Mouse (Mus musculus): Measurements from ENCODE around the gene Lsamp. TPM values are rescaled to one million over a fixed set of nuclear protein-coding genes. Genes with fewer than 3 reads are reported as not detected.

Gene Lsamp
- polyA plus RNA-seq, 1 experiment from 2014 or later, result 0.25 TPM

- H3K27me3 ChIP-seq (replicated peaks), result no peaks in the 10 kb centered on the region
- 79% methylated on average over 5 of the region's 5 CpGs for WGBS (ENCODE audit: insufficient replicate concordance)
- no peak overlapping the region for H3K4me2 ChIP-seq
- H3K36me3 ChIP-seq, result no peaks in the 10 kb centered on the region
- no peak for ATAC-seq
- H3K9ac ChIP-seq, result no peak overlapping the region
- no peaks in the 10 kb centered on the region for H3K4me1 ChIP-seq
- H3K9me3 ChIP-seq (replicated peaks), result no peaks in the 10 kb centered on the region
- H3K4me3 ChIP-seq, result no peak overlapping the region
- no peak overlapping the region for H3K27ac ChIP-seq
Measured at GRCm38 (mm10) chr16:40627159-40627558, 643.0 kb downstream of the Lsamp start.

DNA sequence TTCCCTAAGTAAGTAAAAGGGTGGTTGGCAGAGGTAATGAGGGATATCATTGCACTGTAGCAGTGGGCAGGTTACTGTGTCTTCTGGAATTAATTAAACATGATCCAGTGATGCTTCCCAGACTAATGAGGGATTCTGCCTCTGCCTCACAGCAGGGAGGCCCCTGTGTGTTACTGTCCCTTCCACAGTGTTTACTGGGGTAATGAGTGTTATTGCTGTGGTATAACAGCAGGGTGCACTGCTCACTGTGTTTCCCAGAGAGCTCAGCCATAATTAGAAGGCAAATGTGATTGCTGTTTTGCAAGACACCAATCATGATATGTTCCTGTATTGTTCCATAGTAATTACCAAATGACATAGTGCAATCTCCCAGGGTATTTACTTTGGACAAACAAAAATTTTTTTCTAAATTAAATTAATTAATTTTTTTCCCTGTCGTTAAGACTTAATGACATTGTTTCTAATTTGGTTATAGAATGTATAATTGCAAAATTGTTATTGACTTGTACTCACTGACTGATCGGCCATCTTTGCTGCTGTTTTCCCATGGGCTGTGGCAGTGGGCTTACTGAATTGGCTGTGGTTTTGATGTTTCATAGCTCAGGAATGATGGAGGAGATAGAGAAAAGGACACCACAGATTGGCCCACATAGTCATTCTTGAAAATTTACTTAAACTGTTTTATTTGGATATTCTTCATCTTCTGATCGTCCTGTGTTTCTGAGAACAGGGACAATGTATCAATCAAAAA lies 655.6 kb downstream of the Lsamp start:
- WGBS (ENCODE audit: insufficient replicate concordance), result 65% methylated on average over 3 of the region's 3 CpGs
- no peaks in the 10 kb centered on the region for H3K4me1 ChIP-seq
- H3K27ac ChIP-seq, result no peak overlapping the region
- H3K36me3 ChIP-seq, result no peaks in the 10 kb centered on the region
- H3K27me3 ChIP-seq (replicated peaks), result no peaks in the 10 kb centered on the region
- H3K9ac ChIP-seq, result no peak overlapping the region
- no peak overlapping the region for H3K4me2 ChIP-seq
- ATAC-seq, result no peak
- no peak overlapping the region for H3K4me3 ChIP-seq
- H3K9me3 ChIP-seq (replicated peaks), result no peaks in the 10 kb centered on the region

DNA sequence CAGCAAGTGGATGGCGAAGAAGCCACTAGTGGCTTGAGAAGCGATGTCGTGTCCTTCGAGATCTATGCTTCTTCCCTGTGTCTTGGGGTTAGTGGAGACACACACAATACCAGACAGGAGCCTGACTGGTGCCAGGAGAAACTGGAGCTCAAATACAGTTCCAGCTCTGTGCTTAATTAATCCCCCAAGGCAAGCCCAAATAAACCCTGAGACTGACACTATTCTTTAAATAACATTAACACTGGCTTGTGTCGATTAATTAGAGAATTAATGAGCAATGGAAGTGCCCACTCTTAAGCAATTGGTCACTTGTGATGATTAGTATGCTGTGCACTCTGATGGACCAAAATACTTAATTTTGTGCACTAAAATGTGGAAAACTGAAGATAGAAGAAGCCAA lies 668.6 kb downstream of the Lsamp start:
- ATAC-seq, result no peak
- no peaks in the 10 kb centered on the region for H3K9me3 ChIP-seq (replicated peaks)

GRCm38 (mm10) chr16:40653508-40653907 lies 669.3 kb downstream of the Lsamp start:
- Histone ChIP-seq H3K9me3 (replicated peaks) (no peaks in the 10 kb centered on the region), H3K27me3 (replicated peaks) (no peaks in the 10 kb centered on the region), H3K36me3 (no peaks in the 10 kb centered on the region), H3K4me1 (no peaks in the 10 kb centered on the region), H3K4me3 (no peak overlapping the region), H3K27ac (no peak overlapping the region), H3K4me2 (no peak overlapping the region), H3K9ac (no peak overlapping the region)
- 62% methylated on average over 1 of the region's 1 CpGs for WGBS (ENCODE audit: insufficient replicate concordance)
- ATAC-seq, result no peak

More for the DNA sequence above, 668.6 kb downstream of the Lsamp start:
- Histone ChIP-seq H3K36me3 (no peaks in the 10 kb centered on the region), H3K27ac (no peak overlapping the region), H3K9ac (no peak overlapping the region), H3K4me3 (no peak overlapping the region), H3K27me3 (replicated peaks) (no peaks in the 10 kb centered on the region), H3K4me1 (no peaks in the 10 kb centered on the region), H3K4me2 (no peak overlapping the region)
- WGBS (ENCODE audit: insufficient replicate concordance), result 74% methylated on average over 5 of the region's 5 CpGs

- no peak for ATAC-seq
- 69% methylated on average over 5 of the region's 5 CpGs for WGBS (ENCODE audit: insufficient replicate concordance)
- no peak overlapping the region for H3K4me3 ChIP-seq
- no peak overlapping the region for H3K27ac ChIP-seq
- H3K9me3 ChIP-seq (replicated peaks), result no peaks in the 10 kb centered on the region
- H3K4me1 ChIP-seq, result no peaks in the 10 kb centered on the region
- no peaks in the 10 kb centered on the region for H3K36me3 ChIP-seq
- no peaks in the 10 kb centered on the region for H3K27me3 ChIP-seq (replicated peaks)
- no peak overlapping the region for H3K4me2 ChIP-seq
- no peak overlapping the region for H3K9ac ChIP-seq
Measured at GRCm38 (mm10) chr16:40656347-40656746, 672.2 kb downstream of the Lsamp start.

- Histone ChIP-seq H3K9ac (no peak overlapping the region), H3K4me1 (no peaks in the 10 kb centered on the region), H3K36me3 (no peaks in the 10 kb centered on the region), H3K4me3 (no peak overlapping the region), H3K27ac (no peak overlapping the region), H3K9me3 (replicated peaks) (no peaks in the 10 kb centered on the region), H3K27me3 (replicated peaks) (no peaks in the 10 kb centered on the region), H3K4me2 (no peak overlapping the region)
- no peak for ATAC-seq
- WGBS (ENCODE audit: insufficient replicate concordance), result 42% methylated on average over 6 of the region's 6 CpGs
Measured at GRCm38 (mm10) chr16:40656871-40657270, 672.7 kb downstream of the Lsamp start.

DNA sequence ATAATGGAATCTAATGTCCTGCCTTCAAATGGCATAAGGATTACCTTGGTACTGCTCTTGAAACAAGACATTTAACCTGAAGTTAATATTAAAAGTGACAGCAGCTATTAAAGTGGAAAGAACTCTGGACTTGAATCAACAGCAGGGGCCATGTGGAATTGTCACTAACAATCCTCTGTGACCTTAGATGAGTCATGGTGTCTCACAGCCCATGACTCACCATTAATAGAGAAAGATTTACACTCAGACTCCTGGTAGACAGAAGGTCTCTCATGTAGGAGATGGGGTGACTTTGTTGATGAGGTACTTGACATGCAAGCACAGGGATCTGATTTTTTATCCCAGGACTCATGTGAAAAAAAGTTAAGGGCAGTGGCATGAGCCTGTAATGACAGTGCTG lies 701.4 kb downstream of the Lsamp start:
- H3K9ac ChIP-seq, result no peak overlapping the region
- H3K9me3 ChIP-seq (replicated peaks), result no peaks in the 10 kb centered on the region
- no peak overlapping the region for H3K4me3 ChIP-seq
- no peak overlapping the region for H3K4me2 ChIP-seq
- H3K27ac ChIP-seq, result no peak overlapping the region
- no peaks in the 10 kb centered on the region for H3K27me3 ChIP-seq (replicated peaks)
- no peaks in the 10 kb centered on the region for H3K36me3 ChIP-seq
- no peaks in the 10 kb centered on the region for H3K4me1 ChIP-seq
- no peak for ATAC-seq

DNA sequence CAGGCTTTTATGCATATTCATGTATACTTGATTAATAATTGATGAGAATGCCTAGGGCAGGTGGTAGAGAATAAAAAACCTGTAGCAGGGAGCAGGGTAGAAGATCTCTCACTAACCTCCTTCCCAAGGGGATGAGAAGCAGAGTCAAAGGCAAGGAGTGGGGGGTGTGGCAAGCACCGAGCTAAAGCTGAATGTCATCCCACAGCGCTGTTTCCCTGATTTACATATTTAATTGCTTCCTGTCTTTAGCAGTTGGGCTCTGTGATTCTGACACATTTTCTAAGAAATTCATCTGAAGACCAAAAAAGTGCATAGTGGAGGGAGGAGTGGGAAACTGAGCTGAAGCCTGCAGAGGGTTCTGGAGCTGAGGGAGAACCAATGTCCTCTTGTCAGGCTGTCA lies 708.1 kb downstream of the Lsamp start:
- Histone ChIP-seq H3K4me2 (no peak overlapping the region), H3K27me3 (replicated peaks) (no peaks in the 10 kb centered on the region), H3K4me1 (no peaks in the 10 kb centered on the region), H3K27ac (no peak overlapping the region), H3K36me3 (no peaks in the 10 kb centered on the region), H3K4me3 (no peak overlapping the region), H3K9me3 (replicated peaks) (no peaks in the 10 kb centered on the region), H3K9ac (no peak overlapping the region)
- ATAC-seq, result no peak
- 36% methylated on average over 2 of the region's 2 CpGs for WGBS (ENCODE audit: insufficient replicate concordance)

DNA sequence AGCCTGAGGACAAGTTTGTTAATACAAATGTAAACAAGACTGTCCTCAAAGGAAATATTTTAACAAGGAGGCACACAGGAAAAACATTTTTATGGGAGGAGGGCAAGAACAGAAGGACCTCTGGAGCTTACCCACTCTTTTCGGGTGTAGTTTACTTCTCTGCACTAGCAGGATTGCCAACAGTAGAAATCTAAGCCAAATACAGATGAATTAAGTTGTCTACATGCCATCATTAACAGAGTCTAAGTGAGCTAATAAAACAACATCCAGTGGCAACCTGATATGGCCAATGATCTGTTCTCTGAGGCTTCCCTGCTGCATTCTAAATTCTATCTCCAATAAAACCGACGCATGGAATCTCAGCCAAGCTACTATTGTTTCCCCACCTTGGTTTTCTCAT lies 713.1 kb downstream of the Lsamp start:
- H3K4me1 ChIP-seq, result no peaks in the 10 kb centered on the region
- ATAC-seq, result no peak
- H3K9me3 ChIP-seq (replicated peaks), result no peaks in the 10 kb centered on the region
- WGBS (ENCODE audit: insufficient replicate concordance), result 73% methylated on average over 3 of the region's 3 CpGs
- no peaks in the 10 kb centered on the region for H3K36me3 ChIP-seq
- H3K4me2 ChIP-seq, result no peak overlapping the region
- no peak overlapping the region for H3K4me3 ChIP-seq
- H3K27ac ChIP-seq, result no peak overlapping the region
- H3K27me3 ChIP-seq (replicated peaks), result no peaks in the 10 kb centered on the region
- no peak overlapping the region for H3K9ac ChIP-seq

GRCm38 (mm10) chr16:40708558-40708957 lies 724.4 kb downstream of the Lsamp start:
- H3K4me1 ChIP-seq, result peaks cover 31% of the 10 kb centered on the region
- H3K27me3 ChIP-seq (replicated peaks), result no peaks in the 10 kb centered on the region
- no peak overlapping the region for H3K4me2 ChIP-seq
- no peak overlapping the region for H3K4me3 ChIP-seq
- no peak for ATAC-seq
- H3K9ac ChIP-seq, result no peak overlapping the region
- no peaks in the 10 kb centered on the region for H3K9me3 ChIP-seq (replicated peaks)
- 63% methylated on average over 2 of the region's 2 CpGs for WGBS (ENCODE audit: insufficient replicate concordance)
- H3K27ac ChIP-seq, result peak overlapping the region; percentile 82; the same call in 1 of the 2 replicates
- H3K36me3 ChIP-seq, result no peaks in the 10 kb centered on the region

DNA sequence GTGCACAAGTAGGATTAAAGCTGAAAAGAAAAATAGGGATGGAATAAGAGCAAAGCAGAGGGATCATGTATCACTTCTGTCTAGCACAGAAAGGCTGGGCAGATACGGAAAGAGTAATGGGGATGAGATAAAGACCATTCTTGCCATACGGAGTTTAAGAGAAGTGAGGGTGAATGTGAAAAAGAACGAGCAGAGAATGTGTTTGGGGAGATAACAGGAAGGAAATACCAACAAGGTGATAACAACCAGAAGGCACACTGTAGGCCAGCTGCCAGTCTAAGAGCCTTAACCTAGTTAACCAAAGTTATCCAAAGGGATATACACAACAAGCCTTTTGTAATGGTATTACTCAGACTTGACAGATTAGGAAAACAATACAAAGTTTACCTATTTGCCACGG lies 725.4 kb downstream of the Lsamp start:
- ATAC-seq, result peak; percentile 88

GRCm38 (mm10) chr16:40710068-40710467 lies 725.9 kb downstream of the Lsamp start:
- H3K4me2 ChIP-seq, result peak overlapping the region; percentile 46
- WGBS (ENCODE audit: insufficient replicate concordance), result 54% methylated on average over 3 of the region's 3 CpGs
- peak overlapping the region; percentile 82 for H3K27ac ChIP-seq

More for the DNA sequence above, 725.4 kb downstream of the Lsamp start:
- no peaks in the 10 kb centered on the region for H3K9me3 ChIP-seq (replicated peaks)
- H3K4me3 ChIP-seq, result no peak overlapping the region
- H3K27ac ChIP-seq, result peak overlapping the region; percentile 82
- peaks cover 31% of the 10 kb centered on the region for H3K4me1 ChIP-seq
- 17% methylated on average over 4 of the region's 4 CpGs for WGBS (ENCODE audit: insufficient replicate concordance)
- no peak overlapping the region for H3K9ac ChIP-seq
- H3K36me3 ChIP-seq, result no peaks in the 10 kb centered on the region
- H3K27me3 ChIP-seq (replicated peaks), result no peaks in the 10 kb centered on the region
- peak overlapping the region; percentile 46 for H3K4me2 ChIP-seq

DNA sequence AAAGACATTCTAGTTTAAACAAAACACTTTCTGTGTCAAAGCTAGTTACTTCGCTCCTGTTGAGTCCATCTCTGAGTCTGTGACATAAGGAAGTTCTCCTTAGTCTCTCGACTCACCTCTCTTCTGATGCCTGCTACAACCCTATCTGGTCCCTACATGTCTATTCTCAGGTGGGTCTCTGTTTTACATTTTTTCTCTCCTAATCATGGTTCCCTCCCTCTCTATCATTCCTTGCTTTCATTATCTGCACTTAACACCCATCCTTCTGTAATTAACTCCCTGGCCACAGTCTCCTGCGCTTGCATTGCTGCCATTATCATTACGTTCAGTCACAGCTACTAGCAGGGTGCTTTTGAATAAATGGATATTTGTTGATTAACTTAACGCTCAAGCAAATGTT lies 726.3 kb downstream of the Lsamp start:
- peak overlapping the region; percentile 46 for H3K4me2 ChIP-seq
- WGBS (ENCODE audit: insufficient replicate concordance), result 42% methylated on average over 5 of the region's 5 CpGs

More at GRCm38 (mm10) chr16:40710068-40710467, 725.9 kb downstream of the Lsamp start:
- Histone ChIP-seq H3K9me3 (replicated peaks) (no peaks in the 10 kb centered on the region), H3K4me3 (no peak overlapping the region), H3K9ac (no peak overlapping the region), H3K36me3 (no peaks in the 10 kb centered on the region), H3K4me1 (peaks cover 31% of the 10 kb centered on the region), H3K27me3 (replicated peaks) (no peaks in the 10 kb centered on the region)
- peak; percentile 59 for ATAC-seq

More for the DNA sequence above, 726.3 kb downstream of the Lsamp start:
- no peaks in the 10 kb centered on the region for H3K27me3 ChIP-seq (replicated peaks)
- peak overlapping the region; percentile 82 for H3K27ac ChIP-seq
- peaks cover 29% of the 10 kb centered on the region for H3K4me1 ChIP-seq
- H3K9me3 ChIP-seq (replicated peaks), result no peaks in the 10 kb centered on the region
- no peak overlapping the region for H3K4me3 ChIP-seq
- peak; percentile 89 for ATAC-seq
- H3K9ac ChIP-seq, result no peak overlapping the region
- no peaks in the 10 kb centered on the region for H3K36me3 ChIP-seq

Data from liver, embryonic 12.5 days (tissue).